Mouse (Mus musculus) limb, embryonic 14.5 days (tissue): ENCODE results near the gene Braf. TPM values are rescaled to one million over a fixed set of nuclear protein-coding genes. Genes with fewer than 3 reads are reported as not detected.

Source experiments
- ATAC-seq: fragments of 200-750 bp; cut with Nextera tagmentation; 2 replicates; pipeline ENCODE4 v1.8.0; 2017; ENCODE audit warnings: low read depth, moderate number of reproducible peaks, moderate TSS enrichment; ENCODE audit not compliant: low FRiP score
- DNase-seq: peaks from one replicate; pipeline ENCODE4 v3.0.0-alpha.2; 2015; ENCODE audit warnings: low spot score
- H3K27ac ChIP-seq: fragments of 300-500 bp; sonication (generic); replicated peaks from 2 replicates; pipeline ENCODE4 v1.5.1; 2014; ENCODE audit warnings: low read depth, mild to moderate bottlenecking, low read length, moderate library complexity, mixed read lengths
- H3K27me3 ChIP-seq: fragments of 300-500 bp; sonication (generic); 2 replicates; pipeline ENCODE4 v1.6.1; 2014; ENCODE audit warnings: low read length, mixed read lengths; ENCODE audit not compliant: control insufficient read depth, insufficient read depth
- H3K36me3 ChIP-seq: fragments of 300-500 bp; sonication (generic); 2 replicates; pipeline ENCODE4 v1.6.1; 2014; ENCODE audit warnings: mild to moderate bottlenecking, low read length, moderate library complexity, mixed read lengths; ENCODE audit not compliant: control insufficient read depth, insufficient read depth
- H3K4me1 ChIP-seq: fragments of 300-500 bp; sonication (generic); 2 replicates; pipeline ENCODE4 v1.6.1; 2014; ENCODE audit warnings: antibody characterized with exemption, low read length, mixed read lengths; ENCODE audit not compliant: control insufficient read depth, insufficient read depth
- H3K4me2 ChIP-seq: fragments of 300-500 bp; sonication (generic); replicated peaks from 2 replicates; pipeline ENCODE4 v1.6.1; 2014; ENCODE audit warnings: low read depth, mild to moderate bottlenecking, low read length, moderate library complexity; ENCODE audit not compliant: severe bottlenecking
- H3K4me3 ChIP-seq: fragments of 300-500 bp; sonication (generic); replicated peaks from 2 replicates; pipeline ENCODE4 v1.5.1; 2014; ENCODE audit warnings: low read length
- H3K9ac ChIP-seq: fragments of 300-500 bp; sonication (generic); 2 replicates; pipeline ENCODE4 v1.6.1; 2014; ENCODE audit warnings: mild to moderate bottlenecking, low read depth, low read length, moderate library complexity; ENCODE audit not compliant: severe bottlenecking
- H3K9me3 ChIP-seq: fragments of 300-500 bp; sonication (generic); 2 replicates; pipeline ENCODE4 v1.6.1; 2016; ENCODE audit warnings: low read length; ENCODE audit not compliant: control insufficient read depth
- POLR2A ChIP-seq: fragments of 200-500 bp; IDR thresholded peaks from 2 replicates; pipeline ENCODE4 v1.8.0; 2012; ENCODE audit warnings: inconsistent platforms, mild to moderate bottlenecking, moderate library complexity, borderline replicate concordance; ENCODE audit not compliant: insufficient read depth, insufficient read length; ENCODE audit errors: extremely low read depth
- WGBS: fragments of 180-500 bp; shearing (Covaris S2); extraction: QIAGEN DNeasy Blood & Tissue Kit; methylation state at CpG from one replicate; pipeline ENCODE4 v1.1.7; 2014; 5-methylcytosine and 5-hydroxymethylcytosine counted together
- polyA plus RNA-seq, 2 experiments: library from polyadenylated mRNA; depleted of rRNA in 1 of 2; stranded (reverse) in 1 of 2; unstranded in 1 of 2; fragments of >200 nt; fragmentation: Nextera tagmentation in 1 of 2; extraction: Ambion mirVana in 1 of 2; gene quantifications; 2 replicates each; pipeline versions ENCODE4 v1.2.1 to v1.2.3; 2012 to 2014

Braf gene
- polyA plus RNA-seq, 2 experiments, result 14.2 to 15.2 TPM

DNA sequence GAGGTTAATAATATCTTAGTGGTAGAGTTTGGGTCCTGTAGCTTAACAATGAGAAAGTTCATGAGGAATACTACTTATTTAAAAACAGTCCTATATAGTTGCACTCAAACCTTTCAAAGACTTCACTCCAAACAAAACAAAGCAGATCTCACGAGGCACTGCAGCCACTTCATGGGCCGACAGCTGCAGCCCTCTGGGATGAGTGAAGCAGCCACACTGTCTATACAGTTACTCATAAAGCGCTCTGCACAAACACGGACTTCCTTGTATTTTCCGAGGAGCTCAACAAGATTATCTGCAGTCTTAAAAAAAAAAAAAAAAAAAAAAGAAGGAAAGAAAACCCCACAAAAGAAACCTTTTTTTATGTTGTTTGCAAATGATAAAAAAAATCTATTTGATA is 117.9 kb downstream of the Braf start:
- Histone ChIP-seq H3K27me3 (no peaks in the 10 kb centered on the region), H3K4me1 (no peaks in the 10 kb centered on the region), H3K4me3 (no peak overlapping the region), H3K4me2 (no peak overlapping the region), H3K36me3 (peaks cover 27% of the 10 kb centered on the region), H3K9me3 (no peaks in the 10 kb centered on the region), H3K27ac (no peak overlapping the region), H3K9ac (no peak overlapping the region)
- no peak; the same call in 1 of the 2 replicates for ATAC-seq
- DNase-seq, result no peak
- 76% methylated on average over 5 of the region's 5 CpGs for WGBS
- TF ChIP-seq POLR2A, result no peak

GRCm38 (mm10) chr6:39606862-39607261 is 118.4 kb downstream of the Braf start:
- ATAC-seq (no peak), DNase-seq (no peak)
- Histone ChIP-seq H3K9ac (no peak overlapping the region), H3K9me3 (no peaks in the 10 kb centered on the region), H3K4me3 (no peak overlapping the region), H3K27me3 (no peaks in the 10 kb centered on the region), H3K4me2 (no peak overlapping the region), H3K4me1 (no peaks in the 10 kb centered on the region), H3K27ac (no peak overlapping the region), H3K36me3 (peaks cover 29% of the 10 kb centered on the region)
- WGBS, result 61% methylated on average over 3 of the region's 3 CpGs
- TF ChIP-seq POLR2A, result no peak

GRCm38 (mm10) chr6:39606056-39606455 is 119.2 kb downstream of the Braf start:
- no peak for TF ChIP-seq POLR2A
- 79% methylated on average over 6 of the region's 6 CpGs for WGBS
- Histone ChIP-seq H3K4me1 (no peaks in the 10 kb centered on the region), H3K9me3 (no peaks in the 10 kb centered on the region), H3K27ac (no peak overlapping the region), H3K4me2 (no peak overlapping the region), H3K4me3 (no peak overlapping the region), H3K27me3 (no peaks in the 10 kb centered on the region), H3K9ac (no peak overlapping the region), H3K36me3 (peaks cover 30% of the 10 kb centered on the region)
- ATAC-seq (no peak), DNase-seq (no peak)

DNA sequence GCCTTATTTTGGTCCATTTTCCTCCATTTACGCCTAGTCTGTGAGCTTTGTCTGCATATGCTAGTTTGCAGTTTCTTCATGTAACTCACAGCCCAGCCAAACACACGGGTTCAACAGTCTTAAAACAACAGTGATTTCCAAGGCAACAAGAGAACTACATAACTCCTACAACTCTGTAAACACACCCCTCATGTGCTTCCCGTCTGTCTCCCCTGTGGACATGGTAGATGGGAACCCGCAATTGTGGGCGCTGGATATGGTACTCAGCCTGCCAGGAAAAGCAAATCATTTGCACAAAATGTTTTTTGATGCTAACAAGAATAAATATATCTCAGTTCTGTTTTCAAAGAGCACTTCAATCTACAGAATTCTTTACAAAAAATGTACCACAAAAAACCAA is 120.7 kb downstream of the Braf start:
- no peak for TF ChIP-seq POLR2A
- DNase-seq (no peak), ATAC-seq (no peak)
- H3K9me3 ChIP-seq, result no peaks in the 10 kb centered on the region
- H3K4me1 ChIP-seq, result no peaks in the 10 kb centered on the region
- no peak overlapping the region for H3K4me3 ChIP-seq
- peaks cover 39% of the 10 kb centered on the region for H3K36me3 ChIP-seq
- no peak overlapping the region for H3K27ac ChIP-seq
- H3K9ac ChIP-seq, result no peak overlapping the region
- H3K4me2 ChIP-seq, result no peak overlapping the region
- no peaks in the 10 kb centered on the region for H3K27me3 ChIP-seq
- WGBS, result 84% methylated on average over 5 of the region's 5 CpGs

DNA sequence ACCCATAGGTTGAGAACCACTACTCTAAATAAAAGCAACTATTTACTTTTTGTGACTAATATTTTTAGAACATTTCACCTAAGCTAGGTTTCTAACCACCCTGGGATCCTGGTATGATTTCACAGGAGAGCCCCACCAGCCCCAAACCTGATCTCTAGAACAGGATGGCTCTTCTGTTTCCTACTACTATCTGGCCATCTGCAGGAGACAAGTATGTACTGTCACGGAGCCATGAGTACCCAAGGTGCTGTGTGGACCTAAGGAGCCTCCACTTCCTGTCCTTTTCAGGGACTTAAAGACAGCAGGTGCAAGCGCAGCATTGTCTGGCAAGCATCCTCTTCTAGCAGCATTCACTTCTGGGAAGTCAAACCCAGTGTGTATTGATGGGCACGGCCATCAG is 123.4 kb downstream of the Braf start:
- no peak for DNase-seq
- 78% methylated on average over 3 of the region's 3 CpGs for WGBS
- H3K27ac ChIP-seq, result no peak overlapping the region
- no peaks in the 10 kb centered on the region for H3K4me1 ChIP-seq
- H3K4me3 ChIP-seq, result no peak overlapping the region
- no peak for TF ChIP-seq POLR2A
- no peak overlapping the region for H3K9ac ChIP-seq
- H3K27me3 ChIP-seq, result no peaks in the 10 kb centered on the region
- H3K9me3 ChIP-seq, result no peaks in the 10 kb centered on the region
- no peak for ATAC-seq
- H3K4me2 ChIP-seq, result no peak overlapping the region
- peaks cover 61% of the 10 kb centered on the region for H3K36me3 ChIP-seq

DNA sequence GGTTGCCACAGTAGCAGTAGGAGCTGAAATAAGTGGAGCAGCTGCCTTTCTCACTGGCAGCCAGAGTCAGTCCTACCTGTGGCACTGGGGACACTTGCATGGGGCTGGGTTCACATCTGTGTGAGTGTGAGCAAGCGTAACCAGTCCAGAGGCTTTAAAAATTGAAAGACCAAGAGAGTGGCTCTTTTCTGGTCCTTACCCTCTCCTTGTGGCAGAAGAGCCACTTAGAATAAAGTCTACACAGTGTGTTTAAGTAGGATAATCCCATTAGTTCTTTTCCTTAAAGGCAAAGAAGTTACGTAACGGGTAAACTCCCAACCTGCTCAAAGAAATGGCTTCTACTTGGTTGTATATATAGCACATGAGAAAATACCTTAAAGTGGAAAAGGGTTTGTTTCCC is 124.4 kb downstream of the Braf start:
- Histone ChIP-seq H3K9me3 (no peaks in the 10 kb centered on the region), H3K4me3 (no peak overlapping the region), H3K36me3 (peaks cover 62% of the 10 kb centered on the region), H3K27ac (no peak overlapping the region), H3K9ac (no peak overlapping the region), H3K4me1 (no peaks in the 10 kb centered on the region), H3K27me3 (no peaks in the 10 kb centered on the region), H3K4me2 (no peak overlapping the region)
- whole genome bisulfite sequencing, result 92% methylated on average over 3 of the region's 3 CpGs
- DNase-seq (no peak), ATAC-seq (no peak)
- TF ChIP-seq POLR2A, result no peak
